Mouse (Mus musculus) kidney, postnatal 14 days (tissue): ENCODE results near the gene Zfp27.

Source experiments
- DNase-seq: peaks from one replicate; pipeline ENCODE4 v3.0.0; 2022; ENCODE audit warnings: mixed read lengths

Gene Zfp27

GRCm38 (mm10) chr7:29905966-29906681, at the start of gene Zfp27:
Gene Zfp27 (minus strand): TSS chr7:29906572.
- peak; percentile 83 for DNase-seq

GRCm38 (mm10) chr7:29954731-29955130, 48.4 kb upstream of the Zfp27 start:
- peak; percentile 58 for DNase-seq

- DNase-seq = peak; percentile 88
Observed at GRCm38 (mm10) chr7:29953513-29954401, 47.4 kb upstream of the Zfp27 start, which contains the start of gene Zfp74. Gene Zfp74 (minus strand): TSS chr7:29954089.

GRCm38 (mm10) chr7:29953086-29953485, 46.7 kb upstream of the Zfp27 start:
- DNase-seq = no peak

GRCm38 (mm10) chr7:29944201-29944600, 37.8 kb upstream of the Zfp27 start:
- DNase-seq = no peak

- no peak for DNase-seq
Observed at GRCm38 (mm10) chr7:29943720-29944119, 37.3 kb upstream of the Zfp27 start.

- no peak for DNase-seq
Observed at GRCm38 (mm10) chr7:29942740-29943139, 36.4 kb upstream of the Zfp27 start.

- no peak for DNase-seq
Observed at GRCm38 (mm10) chr7:29941027-29941426, 34.7 kb upstream of the Zfp27 start.

- DNase-seq = no peak
Observed at GRCm38 (mm10) chr7:29938856-29939255, 32.5 kb upstream of the Zfp27 start.

- no peak for DNase-seq
Observed at GRCm38 (mm10) chr7:29922780-29923179, 16.4 kb upstream of the Zfp27 start.

GRCm38 (mm10) chr7:29921439-29922093, 15.2 kb upstream of the Zfp27 start:
- DNase-seq = no peak

GRCm38 (mm10) chr7:29918062-29918453, 11.7 kb upstream of the Zfp27 start:
- no peak for DNase-seq

- DNase-seq = no peak
Observed at GRCm38 (mm10) chr7:29917371-29918061, 11.1 kb upstream of the Zfp27 start.

- no peak for DNase-seq
Observed at GRCm38 (mm10) chr7:29912172-29912571, 5.8 kb upstream of the Zfp27 start.

- DNase-seq = no peak
Observed at GRCm38 (mm10) chr7:29910252-29910651, 3.9 kb upstream of the Zfp27 start.

GRCm38 (mm10) chr7:29908130-29908950, 2.0 kb upstream of the Zfp27 start, which contains the start of gene Zfp383:
Gene Zfp383 (plus strand): TSS chr7:29908223.
- DNase-seq = peak; percentile 90

- no peak for DNase-seq
Observed at GRCm38 (mm10) chr7:29907206-29907605, 834 bp upstream of the Zfp27 start.

- DNase-seq = peak; percentile 23
Observed at GRCm38 (mm10) chr7:29906682-29907058, 298 bp upstream of the Zfp27 start.

- no peak for DNase-seq
Observed at GRCm38 (mm10) chr7:29904101-29904500, 2.3 kb downstream of the Zfp27 start.

GRCm38 (mm10) chr7:29898351-29898750, 8.0 kb downstream of the Zfp27 start:
- DNase-seq = no peak

- DNase-seq = no peak
Observed at GRCm38 (mm10) chr7:29892756-29893155, 13.6 kb downstream of the Zfp27 start.

GRCm38 (mm10) chr7:29890501-29890900, 15.9 kb downstream of the Zfp27 start:
- no peak for DNase-seq
